Mouse (Mus musculus): ENCODE results near the gene Prrg3.
"Not testable (repeated sequence)": the region's sequence is repeated elsewhere in the genome, so short reads cannot be mapped to it uniquely, and the experiment has no call there.

Gene Prrg3

DNA sequence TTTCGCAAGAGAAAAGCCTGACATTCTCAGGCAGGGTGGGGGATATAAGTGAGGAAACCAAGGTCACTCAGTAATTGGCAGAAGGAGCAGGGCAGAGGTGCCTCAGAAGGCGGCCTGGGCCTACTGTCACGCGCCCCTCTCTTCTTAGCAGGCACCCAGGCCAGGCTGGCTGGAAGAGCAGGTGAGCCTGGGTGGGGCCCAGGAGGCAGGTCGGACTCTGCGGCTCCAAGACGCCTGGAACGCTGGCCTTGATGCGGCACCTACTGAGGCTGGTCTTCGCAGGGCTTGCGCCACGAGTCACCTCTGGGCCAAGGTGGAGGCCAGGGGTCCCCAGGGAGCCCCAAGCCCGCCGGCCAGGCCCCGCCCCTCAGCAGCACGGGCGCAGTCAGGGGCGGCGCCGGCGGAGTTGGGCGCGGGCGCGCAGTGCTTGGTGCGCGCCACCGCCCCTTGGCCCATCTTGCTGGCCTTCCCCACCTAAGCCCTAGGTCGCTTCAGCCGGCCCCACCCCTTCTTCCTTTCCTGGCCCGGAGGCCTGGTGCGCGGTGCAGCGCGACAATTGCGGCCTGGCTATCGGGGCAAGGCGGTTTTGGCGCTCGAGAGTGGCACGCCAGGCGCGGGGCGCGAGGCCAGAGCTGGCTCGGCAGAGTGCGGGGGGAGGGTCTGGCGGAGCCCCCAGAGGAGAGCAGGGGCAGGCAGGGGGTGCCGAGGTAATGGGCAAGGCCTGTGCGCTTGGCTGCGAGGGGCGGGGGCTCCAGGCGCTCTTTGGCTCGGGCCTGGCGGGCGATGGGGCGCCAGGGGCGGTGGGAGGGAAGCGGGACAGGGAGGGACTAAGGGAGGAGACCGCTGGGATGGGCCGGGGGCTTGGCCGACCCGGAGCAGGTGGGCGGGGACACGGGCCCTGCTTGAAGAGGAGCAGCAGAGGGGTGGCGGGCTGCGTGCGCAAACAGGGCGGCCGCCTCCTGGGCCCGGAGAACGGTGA lies at the start of gene Prrg3:
Gene Prrg3, plus strand, starts transcription at position 552 of the 979 bp plus-strand sequence.
- peak; percentile 14 for DNase-seq (ENCODE audit: low read depth, low spot score)

DNA sequence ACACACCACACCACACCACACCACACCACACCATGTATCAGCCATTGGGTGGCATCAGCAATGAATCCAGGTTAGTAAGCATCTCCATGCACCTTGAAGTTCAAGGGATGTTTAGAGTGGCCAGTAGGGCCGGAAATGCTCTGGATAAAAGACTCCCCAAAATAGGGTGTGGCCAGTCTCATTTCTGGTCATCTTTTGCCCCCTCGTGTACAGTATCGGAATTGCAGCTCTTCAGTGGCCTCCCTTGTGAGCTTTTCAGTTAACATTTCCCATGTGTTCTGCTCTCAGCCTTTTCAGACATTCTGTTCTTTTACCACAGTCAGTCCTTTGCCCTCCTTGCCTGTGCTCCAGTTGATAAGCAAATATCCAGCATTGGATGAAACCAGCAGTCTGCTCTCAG lies 15.8 kb upstream of the Prrg3 start:
- peak; percentile 29 for DNase-seq (ENCODE audit: low read depth, low spot score)

DNA sequence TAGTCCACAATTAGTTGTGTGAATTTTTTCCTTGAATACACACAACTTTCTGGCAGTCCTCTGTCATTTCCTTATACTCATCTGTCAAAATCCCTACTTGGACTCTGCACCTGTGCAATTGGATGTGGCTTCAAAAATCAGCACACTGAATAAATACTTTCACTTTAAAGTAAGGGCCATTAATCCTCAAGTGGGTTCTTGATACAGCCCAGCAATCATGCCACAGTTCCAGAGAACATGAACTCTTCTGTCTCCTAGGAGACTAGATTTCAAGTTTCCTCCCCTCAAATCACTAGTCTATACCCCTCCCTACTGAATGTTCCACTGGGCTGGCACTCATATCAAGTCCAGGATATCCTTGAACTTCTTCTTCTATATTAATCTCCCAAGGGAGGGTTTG lies 4.1 kb upstream of the Prrg3 start:
- no peak for DNase-seq (ENCODE audit: low read depth, low spot score)

DNA sequence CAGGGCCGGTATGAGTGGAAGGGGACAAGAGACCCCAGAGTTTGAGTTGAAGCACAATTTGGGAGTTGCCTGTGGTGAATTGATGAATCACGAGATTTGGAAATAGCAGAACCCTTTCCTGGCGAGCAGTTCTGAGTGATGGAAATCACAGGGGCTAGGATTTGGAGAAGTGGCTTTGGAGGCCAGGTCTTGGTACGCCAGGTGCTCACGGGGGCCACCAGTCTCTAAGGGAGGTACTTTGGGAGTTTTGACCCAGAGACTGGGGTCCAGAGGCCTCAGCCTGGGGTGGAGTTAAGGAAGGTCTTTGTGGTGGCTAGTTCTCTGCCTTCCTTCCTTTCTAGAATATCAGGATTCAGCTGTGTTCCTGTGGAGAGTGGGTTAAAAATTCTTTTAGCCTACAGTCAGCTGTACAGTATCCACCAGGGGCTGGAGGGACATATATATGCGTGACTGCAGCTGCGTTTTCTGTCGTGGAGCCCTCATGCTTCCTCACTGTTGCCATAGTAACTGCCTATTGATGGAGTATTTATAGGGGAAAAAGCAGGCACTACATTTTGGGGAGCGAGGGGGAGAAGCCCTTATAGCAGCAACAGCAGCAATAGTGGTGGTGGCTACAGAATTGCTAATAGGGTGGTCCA lies 970 bp downstream of the Prrg3 start:
- DNase-seq (ENCODE audit: low read depth, low spot score) = no peak

DNA sequence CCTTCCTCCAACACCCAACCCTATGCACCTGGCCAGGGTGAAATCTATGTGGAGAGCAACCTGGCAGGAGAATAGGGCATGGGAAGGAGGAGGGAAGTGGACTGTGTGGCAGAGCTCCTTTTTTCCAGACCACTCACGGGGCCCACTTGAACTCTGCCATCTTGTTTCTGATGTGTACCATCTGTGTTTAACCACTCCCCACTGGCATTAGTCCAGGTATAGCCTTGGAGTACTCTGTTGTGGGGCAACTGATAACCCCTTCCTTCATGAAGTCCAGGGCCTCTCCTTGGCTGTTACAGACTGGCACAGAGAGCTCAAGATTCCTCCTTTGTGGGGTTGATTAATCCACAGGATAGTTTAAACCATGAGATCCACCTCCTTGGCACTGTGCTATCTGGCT lies 5.8 kb downstream of the Prrg3 start:
- DNase-seq (ENCODE audit: low read depth, low spot score) = no peak

DNA sequence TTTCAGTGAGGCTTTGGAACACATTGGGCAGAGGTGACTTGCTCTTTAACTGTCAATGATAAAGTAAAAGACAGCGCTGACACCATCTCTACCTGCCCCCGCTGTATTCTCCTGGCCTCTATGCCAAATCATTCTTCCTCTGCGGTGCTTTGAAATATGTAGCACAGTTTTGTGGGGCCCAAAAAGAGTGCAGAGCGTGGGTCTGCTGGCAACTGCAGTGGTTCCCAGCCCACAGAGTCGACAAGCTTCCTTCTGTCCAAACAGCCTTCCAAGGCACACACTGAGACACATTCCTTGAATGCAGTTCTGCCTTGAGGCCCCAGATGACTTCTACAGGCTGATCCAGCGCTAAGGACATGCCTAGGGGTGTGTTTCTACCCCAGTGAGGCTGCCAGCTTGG lies 6.4 kb downstream of the Prrg3 start:
- no peak for DNase-seq (ENCODE audit: low read depth, low spot score)

DNA sequence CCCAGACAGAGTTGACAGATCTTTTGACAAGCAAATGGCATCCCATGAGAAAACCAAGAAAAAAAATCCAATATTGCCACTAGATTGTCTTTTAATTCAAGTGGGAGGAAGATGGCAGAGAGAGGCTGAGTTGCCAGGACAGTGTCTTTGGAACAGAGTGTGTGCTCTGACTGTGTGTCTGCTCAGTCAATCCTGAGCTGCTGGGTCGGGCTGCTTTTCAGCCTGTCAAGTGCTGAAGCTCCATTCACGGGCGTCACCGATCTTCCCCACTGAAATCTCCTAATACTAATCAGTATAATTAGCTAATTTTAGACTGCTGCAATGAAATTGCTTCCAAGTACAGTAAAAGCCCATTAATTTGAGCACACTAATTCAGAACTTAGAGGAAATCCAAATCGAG lies 8.9 kb downstream of the Prrg3 start:
- no peak for DNase-seq (ENCODE audit: low read depth, low spot score)

DNA sequence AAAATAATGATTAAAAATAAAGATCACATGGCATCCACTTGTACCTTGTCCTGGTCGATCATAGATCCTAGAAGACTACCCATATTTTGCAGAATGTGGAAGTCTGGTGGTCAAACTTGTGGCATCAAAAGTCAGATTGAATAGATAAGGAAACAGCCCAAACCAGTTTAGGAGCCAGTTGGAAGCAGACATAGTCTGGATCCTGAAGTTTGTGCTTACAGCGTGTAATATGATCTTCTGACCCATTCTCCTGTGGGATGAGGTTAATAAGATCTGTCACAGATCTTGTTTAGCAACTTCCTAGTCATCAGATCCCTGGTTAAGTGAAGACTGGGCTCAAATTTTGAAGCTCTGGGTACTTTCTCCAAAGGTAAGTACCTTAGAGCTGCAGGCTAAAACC lies 10.3 kb downstream of the Prrg3 start, which contains the start of gene Fate1:
Gene Fate1, plus strand, starts transcription at position 301 of the 400 bp plus-strand sequence.
- no peak for DNase-seq (ENCODE audit: low read depth, low spot score)

DNA sequence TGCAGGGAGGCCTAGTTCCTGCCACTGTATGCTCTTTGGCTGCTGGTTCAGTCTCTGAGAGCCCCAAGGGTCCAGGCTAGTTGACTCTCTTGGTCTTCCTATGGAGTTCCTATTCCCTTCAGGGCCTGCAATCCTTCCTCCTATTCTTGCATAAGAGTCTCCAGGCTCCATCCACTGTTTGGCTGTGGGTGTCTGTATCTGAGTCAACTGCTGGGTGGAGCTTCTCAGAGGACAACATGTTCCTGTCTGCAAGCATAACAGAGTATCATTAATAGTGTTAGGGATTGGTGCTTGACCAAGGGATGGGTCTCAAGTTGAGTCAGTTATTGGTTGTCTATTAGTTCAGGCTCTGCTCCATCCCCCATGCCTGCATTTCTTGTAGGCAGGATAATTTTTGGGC lies 15.3 kb downstream of the Prrg3 start:
- DNase-seq (ENCODE audit: low read depth, low spot score) = not testable (repeated sequence)

DNA sequence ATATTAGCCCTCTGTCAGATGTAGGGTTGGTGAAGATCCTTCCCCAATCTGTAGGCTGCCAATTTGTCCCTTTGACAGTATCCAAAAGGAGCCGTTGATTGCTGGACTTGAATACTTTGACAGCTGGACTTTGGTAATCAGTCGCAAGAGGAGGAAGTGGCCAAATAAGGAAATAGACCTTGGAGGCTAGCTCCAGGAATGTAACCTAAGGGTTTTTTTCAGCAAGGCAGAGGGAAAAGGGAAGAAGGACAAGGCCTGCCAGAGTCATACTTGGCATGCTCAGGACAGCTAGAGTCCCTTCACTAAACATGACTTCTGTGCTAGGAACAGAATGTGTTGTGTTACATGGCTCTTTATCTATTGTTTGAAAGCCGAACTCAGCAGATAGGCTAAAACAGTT lies 18.0 kb downstream of the Prrg3 start:
- no peak for DNase-seq (ENCODE audit: low read depth, low spot score)

DNA sequence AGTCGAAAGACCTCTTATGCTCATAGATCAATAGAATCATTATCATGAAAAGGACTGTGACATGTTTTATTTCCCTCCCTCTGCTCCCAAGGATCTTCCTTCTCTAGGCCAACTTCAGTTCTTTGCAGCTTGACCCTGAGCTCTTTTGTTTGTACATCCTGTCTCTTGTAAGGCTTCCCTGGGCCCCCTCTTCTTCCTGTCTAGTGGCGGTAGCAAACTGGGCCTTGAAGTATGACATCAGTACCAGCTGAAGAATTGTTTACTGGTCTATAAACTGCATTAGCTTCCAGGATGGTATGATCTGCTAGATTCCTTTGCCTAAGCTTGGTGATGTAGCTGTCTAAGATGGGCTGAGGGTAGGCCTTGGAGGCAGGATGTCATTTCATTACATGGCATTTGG lies 18.9 kb downstream of the Prrg3 start:
- DNase-seq (ENCODE audit: low read depth, low spot score) = no peak

DNA sequence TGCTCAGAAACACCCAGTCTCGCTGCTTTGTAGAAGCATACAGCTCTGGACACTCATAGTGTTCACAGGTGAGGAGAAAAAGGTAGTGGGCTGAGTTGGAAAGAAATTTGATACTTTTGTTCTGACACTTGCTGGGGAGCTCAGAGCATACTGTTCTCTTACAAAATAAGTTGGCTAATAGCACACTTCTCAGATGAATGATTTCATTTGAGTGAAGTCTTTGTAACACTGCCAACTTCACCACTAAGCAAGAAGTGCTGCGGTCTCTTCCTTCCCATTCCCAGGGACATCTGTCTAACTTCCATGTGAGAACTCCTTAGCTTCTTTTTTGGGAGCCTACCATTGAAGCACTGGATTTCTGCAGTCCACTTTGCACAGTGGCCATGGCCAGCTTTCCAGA lies 20.8 kb downstream of the Prrg3 start:
- no peak for DNase-seq (ENCODE audit: low read depth, low spot score)

DNA sequence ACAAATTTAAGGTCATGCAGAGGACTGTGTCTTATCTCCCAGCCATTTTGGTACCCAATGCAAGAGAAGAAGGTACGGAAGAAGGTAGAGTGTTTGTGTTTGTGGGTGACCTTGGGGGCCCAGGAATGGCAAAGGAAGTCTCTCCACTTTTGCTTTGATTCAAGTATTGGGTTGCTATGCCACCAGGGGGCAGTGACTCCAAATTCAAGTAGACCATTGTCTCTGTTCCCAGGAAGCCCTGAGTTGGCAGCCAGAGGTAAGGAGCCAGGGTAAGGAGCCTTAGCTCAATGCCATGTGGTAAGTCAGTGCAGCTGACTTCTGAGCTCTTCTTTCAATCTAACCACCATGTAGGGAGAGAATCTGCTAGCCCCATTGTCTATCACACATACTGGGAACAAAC lies 21.4 kb downstream of the Prrg3 start:
- DNase-seq (ENCODE audit: low read depth, low spot score) = no peak

DNA sequence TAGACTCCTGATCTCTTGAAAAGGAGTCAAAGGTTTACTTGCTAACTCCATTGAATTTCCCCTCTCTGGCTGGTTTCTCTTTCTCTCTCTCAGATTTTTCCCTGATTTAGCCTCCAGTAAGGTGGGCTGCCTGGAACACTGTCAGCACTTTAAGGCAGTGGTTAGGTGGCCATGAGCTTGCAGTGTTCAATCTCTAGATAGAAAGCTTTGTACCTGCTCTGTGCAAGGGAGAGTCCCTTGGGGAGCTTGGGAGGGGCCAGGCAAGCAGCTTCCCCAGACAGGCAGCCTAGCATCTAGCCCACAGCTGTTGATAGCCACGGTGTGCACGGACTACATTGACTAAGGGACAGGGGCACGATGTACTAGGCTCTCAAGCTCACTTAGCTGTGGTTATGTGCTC lies 29.1 kb downstream of the Prrg3 start, which contains the start of gene Cnga2:
Gene Cnga2, plus strand, starts transcription at position 301 of the 400 bp plus-strand sequence.
- DNase-seq (ENCODE audit: low read depth, low spot score) = no peak

DNA sequence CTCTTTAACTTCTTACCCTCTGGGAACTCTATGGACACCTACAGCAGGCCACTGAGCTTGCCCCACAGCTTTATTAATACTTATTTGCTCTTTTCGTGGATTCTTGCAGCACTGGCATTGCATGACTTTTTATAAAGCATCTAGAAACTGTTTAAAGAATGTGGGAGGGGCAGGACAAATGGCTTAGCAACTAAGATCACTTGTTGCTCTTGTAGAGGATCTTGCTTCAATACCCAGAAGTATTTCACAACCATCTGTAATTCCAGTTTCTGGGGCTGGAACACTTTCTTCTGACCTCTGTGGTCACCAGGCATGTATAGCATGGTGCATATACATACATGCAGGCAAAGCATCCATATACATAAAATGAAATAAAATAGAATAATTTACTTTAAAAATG lies 33.5 kb downstream of the Prrg3 start:
- no peak for DNase-seq (ENCODE audit: low read depth, low spot score)

DNA sequence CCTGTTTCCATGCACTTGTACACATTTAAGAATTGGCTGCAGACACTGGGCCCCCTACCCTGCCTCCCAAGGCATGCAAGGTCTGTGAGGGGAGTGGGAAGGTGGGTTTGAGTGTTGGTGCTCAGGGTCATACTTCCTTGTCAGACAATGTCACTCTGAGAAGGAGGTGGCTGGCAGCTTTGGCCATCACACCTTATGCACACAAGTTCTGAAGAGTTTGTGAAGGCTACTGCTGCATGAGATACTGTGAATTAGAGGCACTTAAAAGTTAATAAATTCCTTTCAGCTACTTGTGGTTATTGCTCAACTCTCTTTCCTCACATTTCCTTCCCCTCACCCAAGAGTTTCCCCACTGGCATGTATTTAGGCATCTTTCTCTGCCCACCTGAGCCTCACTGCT lies 47.5 kb downstream of the Prrg3 start:
- no peak for DNase-seq (ENCODE audit: low read depth, low spot score)

DNA sequence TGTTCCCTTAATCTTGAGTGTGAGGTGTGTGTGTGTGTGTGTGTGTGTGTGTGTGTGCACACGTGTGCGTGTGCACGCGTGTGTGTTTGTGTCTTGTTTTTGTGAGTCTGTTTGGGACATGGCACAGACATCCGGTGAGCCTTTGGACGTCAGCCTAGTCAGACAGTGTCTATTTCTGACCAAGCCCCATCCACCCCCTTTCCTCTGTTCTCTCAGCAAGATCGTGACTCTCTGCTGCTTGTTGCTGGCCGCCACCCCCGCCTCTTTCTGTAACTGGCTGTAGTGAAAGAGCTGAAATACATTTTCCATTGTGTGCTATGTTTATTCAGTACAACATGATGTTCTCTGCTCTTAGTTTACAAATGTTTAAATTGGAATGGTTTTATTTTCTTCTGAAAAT lies 49.8 kb downstream of the Prrg3 start:
- DNase-seq (ENCODE audit: low read depth, low spot score) = no peak

DNA sequence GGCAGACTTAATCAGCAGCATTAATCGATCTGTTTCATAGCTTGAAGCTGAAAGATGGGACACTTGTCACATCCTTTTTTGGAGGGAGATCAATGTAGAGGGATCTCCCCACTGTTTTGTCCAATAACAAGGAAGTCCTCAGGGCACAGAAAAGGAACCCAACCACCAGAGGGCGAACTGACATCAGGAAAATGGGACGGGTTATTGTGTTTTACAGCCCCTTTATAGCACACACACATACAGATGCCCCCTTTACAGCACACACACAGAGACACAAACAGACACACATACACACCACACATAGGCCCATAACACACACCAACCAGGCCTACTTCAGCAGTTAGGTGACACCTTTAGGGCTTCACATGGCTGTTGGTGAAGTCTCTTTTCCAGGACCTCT lies 50.4 kb downstream of the Prrg3 start:
- no peak for DNase-seq (ENCODE audit: low read depth, low spot score)

DNA sequence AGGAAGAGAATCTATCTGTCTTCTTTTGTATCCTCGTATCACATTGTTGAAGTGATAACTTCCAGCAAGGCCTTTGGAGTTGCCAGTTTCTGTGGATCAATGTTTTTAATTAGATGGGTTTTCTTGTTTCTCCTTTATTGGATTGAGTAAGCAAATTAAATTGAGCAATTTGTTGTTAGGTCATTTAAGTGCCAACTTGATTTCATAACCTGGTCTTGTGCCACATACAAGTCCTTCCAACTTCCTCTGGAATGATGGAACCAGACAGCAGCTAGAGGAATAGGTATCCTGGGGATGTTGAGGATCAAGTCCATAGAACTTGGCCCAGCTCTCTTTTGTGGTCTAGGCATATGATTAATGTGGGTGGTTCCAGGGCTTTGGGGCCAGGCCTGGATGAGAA lies 59.8 kb downstream of the Prrg3 start:
- no peak for DNase-seq (ENCODE audit: low read depth, low spot score)
